Mouse (Mus musculus) liver, adult 2 months (tissue): ENCODE results near the gene Mymx. TPM values are rescaled to one million over a fixed set of nuclear protein-coding genes. Genes with fewer than 3 reads are reported as not detected.

Experiments used
- DNase-seq: peaks from one replicate; pipeline ENCODE4 v3.0.0-alpha.2; 2011; ENCODE audit warnings: low read depth, low spot score; ENCODE audit errors: extremely low read depth
- H3K27ac ChIP-seq: fragments of 200-500 bp; replicated peaks from 2 replicates; pipeline ENCODE4 v1.5.1; 2012; ENCODE audit warnings: low read depth, mild to moderate bottlenecking, control low read depth, inconsistent platforms, low read length; ENCODE audit not compliant: insufficient read depth
- H3K27me3 ChIP-seq: fragments of 200-500 bp; 2 replicates; pipeline ENCODE4 v1.6.1; 2012; ENCODE audit warnings: mild to moderate bottlenecking, moderate library complexity, low read length, inconsistent platforms; ENCODE audit not compliant: control insufficient read depth, insufficient read depth
- H3K36me3 ChIP-seq: fragments of 200-500 bp; 2 replicates; pipeline ENCODE4 v1.6.1; 2012; ENCODE audit warnings: low read length, inconsistent platforms; ENCODE audit not compliant: control insufficient read depth, insufficient read depth
- H3K4me1 ChIP-seq: fragments of 200-500 bp; 2 replicates; pipeline ENCODE4 v1.6.1; 2011; ENCODE audit warnings: low read length; ENCODE audit not compliant: control insufficient read depth, insufficient read depth
- H3K4me3 ChIP-seq: fragments of 200-500 bp; 2 replicates; pipeline ENCODE4 v1.5.1; 2011; ENCODE audit warnings: low read depth, mild to moderate bottlenecking, control low read depth, low read length, moderate library complexity; ENCODE audit not compliant: insufficient read depth
- H3K79me2 ChIP-seq: fragments of 200-500 bp; 2 replicates; pipeline ENCODE4 v1.6.1; 2012; ENCODE audit warnings: inconsistent platforms, mild to moderate bottlenecking, low read length, moderate library complexity; ENCODE audit not compliant: control insufficient read depth, insufficient read depth
- H3K9ac ChIP-seq: fragments of 200-500 bp; 2 replicates; pipeline ENCODE4 v1.6.1; 2012; ENCODE audit warnings: low read depth, mild to moderate bottlenecking, control low read depth, inconsistent platforms, low read length
- CTCF ChIP-seq: fragments of 200-500 bp; IDR thresholded peaks from 2 replicates; pipeline ENCODE4 v1.5.1; 2011; ENCODE audit warnings: low read depth, low read length, control low read depth
- POLR2A ChIP-seq: fragments of 200-500 bp; IDR thresholded peaks from 2 replicates; pipeline ENCODE4 v1.6.1; 2011; ENCODE audit warnings: low read length, control low read depth; ENCODE audit not compliant: insufficient read depth; ENCODE audit errors: extremely low read depth
- WGBS: fragments of 180-500 bp; shearing (Covaris S2); methylation state at CpG from one replicate; pipeline ENCODE4 v1.1.7; 2018; 5-methylcytosine and 5-hydroxymethylcytosine counted together
- polyA plus RNA-seq: library from polyadenylated mRNA; depleted of rRNA; stranded (reverse); fragments of >200 nt; gene quantifications from 2 replicates; pipeline ENCODE4 v1.2.3, GENCODE M21; 2012
- total RNA-seq: library from RNA; depleted of rRNA; stranded (reverse); fragments of >200 nt; gene quantifications from 2 replicates; pipeline ENCODE4 v1.2.3, GENCODE M21; 2014

Gene Mymx
- total and polyA plus RNA-seq, 2 experiments: not detected

DNA sequence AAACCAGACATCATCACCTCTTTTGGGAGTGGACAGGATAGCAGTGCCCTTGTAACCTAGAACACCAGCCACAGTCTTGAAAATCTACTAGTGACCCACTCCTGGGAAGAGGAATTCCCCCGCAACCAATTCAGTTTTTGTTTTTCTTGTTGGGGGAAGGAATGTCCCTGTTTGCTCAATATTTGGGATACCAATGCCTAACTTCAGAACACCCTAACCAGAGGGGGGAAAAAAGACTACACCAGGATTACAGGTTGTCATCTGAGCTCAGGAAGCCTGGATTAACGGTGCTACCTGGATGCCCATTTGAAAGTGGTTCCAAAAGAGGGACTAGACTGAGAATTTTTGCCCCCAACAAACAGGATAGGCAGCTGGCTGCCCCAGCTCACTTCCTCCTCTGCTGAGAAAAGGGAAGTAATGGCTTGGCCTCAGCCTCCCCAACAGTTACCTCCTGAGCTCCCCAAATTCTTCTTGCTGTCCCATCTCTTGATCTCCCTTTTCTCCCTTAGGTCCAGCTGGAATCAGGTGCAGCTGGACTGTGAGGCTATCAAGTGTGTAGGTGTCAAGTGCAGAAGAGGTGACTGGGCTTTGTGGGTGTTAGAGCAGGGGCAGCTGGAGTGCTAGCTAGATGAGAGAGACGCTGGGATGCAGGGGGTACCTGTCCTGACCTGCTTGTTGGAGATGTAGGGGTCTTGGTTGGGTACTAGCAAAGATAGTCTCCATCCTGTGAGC, 45.2 kb downstream of the Mymx start:
- no peak for DNase-seq
- TF ChIP-seq POLR2A: no peak
- no peak for TF ChIP-seq CTCF
- no peaks in the 10 kb centered on the region for H3K36me3 ChIP-seq
- H3K9ac ChIP-seq: peak overlapping the region; percentile 31; the same call in 1 of the 2 replicates
- H3K4me3 ChIP-seq: peak overlapping the region; percentile 71
- H3K79me2 ChIP-seq: no peaks in the 10 kb centered on the region
- no peaks in the 10 kb centered on the region for H3K27me3 ChIP-seq
- 62% methylated on average over 3 of the region's 3 CpGs for WGBS
- H3K27ac ChIP-seq: peak overlapping the region; percentile 10; the same call in 1 of the 2 replicates
- H3K4me1 ChIP-seq: no peaks in the 10 kb centered on the region

DNA sequence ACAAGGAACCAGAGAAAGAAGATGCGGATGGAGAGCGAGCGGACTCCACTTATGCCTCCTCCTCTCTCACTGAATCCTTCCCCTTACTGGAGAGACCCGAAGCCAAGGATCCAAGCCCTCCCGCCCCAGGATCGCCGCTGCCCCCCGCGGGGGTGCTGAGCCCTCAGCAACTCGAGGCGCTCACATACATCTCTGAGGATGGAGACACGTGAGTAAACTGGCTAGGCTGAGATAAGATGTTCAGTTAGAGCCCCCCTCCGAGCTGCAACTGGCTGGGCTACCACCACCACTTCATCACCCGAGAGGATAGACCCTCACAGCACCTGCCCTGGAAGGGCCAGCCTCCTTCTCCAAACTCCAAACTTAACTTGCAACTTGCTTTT, 45.8 kb downstream of the Mymx start:
- Histone ChIP-seq H3K27me3 (no peaks in the 10 kb centered on the region), H3K36me3 (no peaks in the 10 kb centered on the region), H3K79me2 (no peaks in the 10 kb centered on the region), H3K9ac (peak overlapping the region; percentile 68), H3K27ac (no peak overlapping the region), H3K4me3 (peak overlapping the region; percentile 71), H3K4me1 (no peaks in the 10 kb centered on the region)
- TF ChIP-seq CTCF: no peak
- no peak for TF ChIP-seq POLR2A
- no peak for DNase-seq
- WGBS: 13% methylated on average over 14 of the region's 14 CpGs

DNA sequence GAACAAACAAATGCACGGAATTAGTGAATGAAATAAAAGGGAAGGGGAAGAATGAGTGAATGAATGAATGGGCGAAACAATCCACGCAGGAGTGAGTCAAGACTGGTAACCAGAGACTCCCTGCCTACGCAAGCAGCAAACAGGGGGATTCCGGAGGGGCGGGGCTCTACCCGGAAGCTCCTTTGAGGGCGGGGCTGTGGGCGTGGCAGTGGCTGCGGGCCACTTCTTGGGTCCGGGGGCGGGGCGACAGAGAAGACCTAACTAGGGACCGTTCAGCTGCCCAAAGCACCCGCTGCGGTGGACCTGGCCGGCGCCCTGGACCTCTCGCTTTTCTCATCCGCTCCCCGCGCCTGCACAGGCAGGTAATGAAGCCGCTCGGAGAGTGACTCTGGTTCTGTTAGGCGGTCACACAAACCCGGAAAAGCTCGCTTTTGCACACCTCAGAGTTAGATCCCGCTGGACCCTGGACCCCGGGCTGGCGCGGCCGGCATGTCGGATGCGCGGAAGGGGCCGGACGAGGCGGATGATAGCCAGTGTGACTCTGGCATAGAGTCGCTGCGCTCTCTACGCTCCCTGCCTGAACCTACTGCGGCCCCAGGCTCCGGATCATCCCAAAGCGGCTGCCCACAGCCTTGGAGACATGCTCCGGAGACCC, 46.3 kb downstream of the Mymx start, which contains the start of gene Nfkbie:
Gene Nfkbie (plus strand): TSS at position 252 of the 655 bp plus-strand sequence.
- Histone ChIP-seq H3K27me3 (no peaks in the 10 kb centered on the region), H3K36me3 (no peaks in the 10 kb centered on the region), H3K4me3 (peak within 1 kb of the TSS; percentile 71), H3K27ac (no peak within 1 kb of the TSS), H3K79me2 (no peaks in the 10 kb centered on the region), H3K4me1 (no peaks in the 10 kb centered on the region), H3K9ac (peak within 1 kb of the TSS; percentile 68)
- TF ChIP-seq CTCF (no peak), POLR2A (peak; percentile 65)
- under 1% methylated on average over 45 of the region's 45 CpGs for WGBS
- DNase-seq: peak; percentile 59

DNA sequence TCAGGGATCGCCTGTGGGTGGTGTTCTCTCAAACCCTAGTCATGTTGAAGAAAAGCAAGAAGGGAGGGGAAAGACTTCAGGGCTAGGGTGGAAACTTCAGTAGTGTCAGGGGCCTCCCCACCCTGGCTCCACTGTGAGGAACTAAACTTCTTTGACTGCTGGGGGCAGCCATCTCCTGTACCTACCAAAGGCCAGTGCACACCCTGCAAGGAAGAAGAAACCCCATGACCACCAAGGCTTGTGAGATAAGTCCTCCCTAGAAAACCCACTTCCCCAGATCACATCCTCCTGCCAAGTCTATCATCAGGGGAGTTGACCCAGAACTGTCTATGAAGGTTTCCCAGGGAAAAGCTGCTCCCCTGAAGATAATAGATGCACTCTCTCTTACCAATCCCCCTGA, 47.5 kb downstream of the Mymx start:
- Histone ChIP-seq H3K79me2 (no peaks in the 10 kb centered on the region), H3K4me3 (no peak overlapping the region), H3K4me1 (no peaks in the 10 kb centered on the region), H3K27ac (no peak overlapping the region), H3K9ac (no peak overlapping the region), H3K36me3 (no peaks in the 10 kb centered on the region), H3K27me3 (peaks cover 2% of the 10 kb centered on the region; the same call in 1 of the 2 replicates)
- WGBS: 47% methylated on average over 1 of the region's 1 CpGs
- no peak for TF ChIP-seq POLR2A
- TF ChIP-seq CTCF: no peak
- DNase-seq: no peak

DNA sequence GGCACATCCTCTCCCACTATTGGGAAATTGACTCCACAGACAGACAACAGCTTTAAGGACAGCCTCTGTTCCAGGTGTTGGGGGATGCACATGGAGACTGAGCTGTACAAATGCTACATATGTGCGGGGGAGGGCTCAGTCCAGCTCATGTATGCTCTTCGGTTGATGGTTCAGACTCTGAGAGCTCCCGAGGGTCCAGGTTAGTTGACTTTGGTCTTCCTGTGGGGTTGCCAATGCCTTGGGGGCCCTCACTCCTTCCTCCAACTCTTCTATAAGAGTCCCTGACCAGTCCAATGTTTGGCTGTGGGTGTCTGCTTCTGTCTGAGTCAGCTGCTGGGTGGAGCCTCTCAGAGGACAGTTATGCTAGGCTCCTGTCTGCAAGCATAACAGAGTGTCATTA, 48.8 kb downstream of the Mymx start:
- WGBS: 84% methylated on average over 3 of the region's 3 CpGs
- no peak overlapping the region for H3K27ac ChIP-seq
- TF ChIP-seq CTCF (no peak), POLR2A (no peak)

More for the DNA sequence above, 48.8 kb downstream of the Mymx start:
- Histone ChIP-seq H3K4me1 (no peaks in the 10 kb centered on the region), H3K9ac (no peak overlapping the region), H3K27me3 (peaks cover 11% of the 10 kb centered on the region; the same call in 1 of the 2 replicates), H3K4me3 (no peak overlapping the region), H3K36me3 (no peaks in the 10 kb centered on the region), H3K79me2 (no peaks in the 10 kb centered on the region)
- no peak for DNase-seq
